Mouse (Mus musculus) cerebellum, adult 11-12 months (tissue): Measurements from ENCODE around the gene Med27.

Source experiments
- DNase-seq: peaks from one replicate; pipeline ENCODE4 v3.0.0; 2022

Med27 gene

DNA sequence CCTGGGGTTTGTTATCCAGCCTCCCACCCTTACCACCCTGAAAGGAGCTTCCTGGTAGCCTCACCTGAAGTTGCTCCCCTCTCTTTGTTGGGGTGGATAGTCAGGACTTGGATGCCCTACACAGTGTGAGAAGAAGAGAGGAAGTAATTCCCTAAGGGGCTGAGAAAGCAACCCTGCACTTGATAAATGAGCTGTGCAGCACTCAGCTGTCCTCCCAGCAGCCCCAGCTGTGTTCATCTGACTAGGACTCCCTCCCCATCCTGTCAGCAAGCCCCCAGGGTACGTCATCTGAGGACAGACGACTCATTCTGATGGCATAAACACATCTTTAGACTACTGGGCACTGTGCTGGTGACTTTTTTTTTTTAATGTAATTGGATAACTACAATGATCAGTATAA, 127.3 kb downstream of the Med27 start:
- DNase-seq = no peak

DNA sequence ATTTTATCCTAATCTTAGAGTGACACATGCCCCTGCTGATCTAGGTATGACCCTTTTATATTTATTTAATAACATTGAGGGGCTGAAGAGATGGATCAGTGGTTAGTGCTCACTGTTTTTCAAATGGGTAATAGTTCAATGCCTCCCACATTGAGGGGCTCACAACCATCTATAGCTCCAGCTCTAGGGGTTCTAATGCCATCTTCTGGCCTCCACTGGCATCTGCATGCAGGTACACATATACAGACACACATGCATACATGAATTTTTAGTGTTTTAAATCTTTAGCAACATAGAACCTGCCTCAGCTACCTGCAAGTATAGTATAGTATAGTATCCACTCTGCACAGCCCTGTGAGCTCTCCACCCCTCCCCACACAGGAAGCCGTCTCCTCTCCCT, 130.1 kb downstream of the Med27 start:
- DNase-seq = no peak

DNA sequence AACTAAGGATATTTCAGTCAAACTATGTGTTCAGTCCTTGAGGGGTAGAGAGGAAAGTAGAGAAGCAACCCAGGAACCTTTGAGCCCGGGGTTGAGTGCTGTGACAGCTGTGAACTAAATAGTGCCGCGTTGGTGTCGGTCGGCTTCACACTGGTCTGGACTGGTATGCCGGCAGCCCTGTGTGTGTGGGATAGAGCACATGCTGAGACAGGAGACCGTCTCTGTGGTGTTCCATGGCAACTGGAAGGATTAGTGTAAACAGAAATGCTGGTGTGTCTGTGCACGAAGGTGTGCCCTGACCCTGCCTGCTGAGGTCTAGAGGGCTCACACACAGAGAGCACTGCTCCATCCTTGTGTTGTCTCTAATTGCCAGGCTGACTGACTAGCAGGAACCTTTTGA, 135.2 kb downstream of the Med27 start:
- no peak for DNase-seq

- no peak for DNase-seq
These were observed 136.5 kb downstream of the Med27 start for GRCm38 (mm10) chr2:29482979-29483718.

DNA sequence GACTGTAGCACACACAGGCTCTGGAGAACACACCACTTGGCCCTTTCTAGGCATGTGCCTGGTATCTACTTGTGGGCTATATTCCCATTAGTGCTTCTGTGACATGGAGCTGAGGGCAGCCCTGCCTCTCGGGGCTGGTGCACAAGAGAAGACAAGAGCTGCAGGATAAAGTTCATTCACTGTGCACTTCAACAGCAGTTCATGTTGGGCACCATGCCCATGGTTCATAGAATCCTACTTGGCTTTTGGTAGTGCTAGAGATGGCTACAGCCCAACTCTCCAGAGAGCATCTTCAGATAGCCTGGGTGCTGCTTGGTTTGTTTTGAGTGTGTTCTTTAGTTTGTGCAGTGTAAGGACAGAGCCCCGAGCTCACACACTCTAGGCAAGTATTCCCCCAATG, 138.9 kb downstream of the Med27 start:
- DNase-seq = no peak

GRCm38 (mm10) chr2:29486491-29486890, 139.9 kb downstream of the Med27 start:
- no peak for DNase-seq

DNA sequence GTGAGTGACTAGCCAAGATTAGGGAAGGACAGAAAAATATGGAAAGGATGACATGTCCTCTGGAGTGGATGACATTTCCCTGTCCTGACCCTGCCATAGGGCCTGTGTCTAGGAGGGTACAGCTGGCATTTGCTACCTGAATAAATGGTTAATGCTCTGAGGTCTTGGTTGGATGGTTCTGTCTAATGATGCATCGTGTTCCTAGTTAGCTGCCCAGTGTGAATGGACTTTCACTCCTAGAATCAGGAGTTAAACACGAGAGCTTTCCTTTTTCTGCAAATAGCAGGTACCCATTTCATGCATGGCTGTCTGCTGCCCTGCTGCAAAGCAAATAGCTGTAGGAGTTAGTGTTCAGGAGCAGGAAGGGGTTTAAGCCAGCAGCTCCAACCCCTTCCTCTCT, 141.0 kb downstream of the Med27 start:
- no peak for DNase-seq

- DNase-seq = no peak
These were observed 142.0 kb downstream of the Med27 start for GRCm38 (mm10) chr2:29488379-29489236.

DNA sequence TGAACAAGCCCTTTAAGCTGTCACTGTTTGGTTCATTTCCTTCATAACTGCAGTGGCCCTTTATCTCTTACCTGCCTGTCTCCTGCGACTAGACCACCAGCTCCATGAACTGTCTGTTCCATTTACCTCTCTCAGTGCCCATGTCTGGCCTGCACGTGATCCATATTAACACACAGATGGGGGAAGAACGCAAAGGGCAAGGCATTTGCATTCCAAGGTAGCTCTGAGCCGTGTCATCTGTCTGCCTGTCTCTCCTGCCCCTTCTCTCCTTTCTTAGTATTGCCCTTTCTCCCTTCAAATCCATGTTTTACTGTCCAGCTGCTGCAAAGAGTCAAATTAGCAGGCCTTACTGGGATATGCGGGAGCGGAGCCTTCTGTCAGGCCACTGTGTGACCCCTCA, 145.0 kb downstream of the Med27 start:
- DNase-seq = no peak

- peak; percentile 24 for DNase-seq
These were observed 146.9 kb downstream of the Med27 start for GRCm38 (mm10) chr2:29493396-29494031.

DNA sequence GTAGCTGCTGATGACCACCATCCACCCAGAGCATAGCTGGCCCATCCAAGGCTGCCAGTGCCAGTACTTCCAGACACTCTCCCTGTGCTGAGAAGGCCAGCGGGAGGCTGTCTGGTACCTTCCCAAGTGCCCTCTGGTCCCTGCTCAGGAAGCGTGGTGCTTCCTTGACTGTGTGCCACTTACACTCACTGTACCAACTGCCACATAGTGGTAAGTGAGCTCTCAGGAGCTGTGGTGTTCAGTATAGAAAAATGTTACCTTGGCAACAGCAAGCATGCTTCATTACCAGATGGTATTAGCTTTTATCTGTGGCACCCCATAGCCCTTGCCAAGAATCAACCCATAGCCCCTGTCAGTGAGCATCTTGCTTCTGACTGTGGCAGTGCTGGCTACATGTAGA, 148.7 kb downstream of the Med27 start:
- peak; percentile 55 for DNase-seq

GRCm38 (mm10) chr2:29500601-29501350, 154.2 kb downstream of the Med27 start:
- no peak for DNase-seq

GRCm38 (mm10) chr2:29501381-29501780, 154.8 kb downstream of the Med27 start:
- DNase-seq = no peak

GRCm38 (mm10) chr2:29504848-29505247, 158.2 kb downstream of the Med27 start:
- DNase-seq = no peak

GRCm38 (mm10) chr2:29506411-29506810, 159.8 kb downstream of the Med27 start:
- no peak for DNase-seq

- DNase-seq = no peak
These were observed 166.5 kb downstream of the Med27 start for GRCm38 (mm10) chr2:29513131-29513530.

DNA sequence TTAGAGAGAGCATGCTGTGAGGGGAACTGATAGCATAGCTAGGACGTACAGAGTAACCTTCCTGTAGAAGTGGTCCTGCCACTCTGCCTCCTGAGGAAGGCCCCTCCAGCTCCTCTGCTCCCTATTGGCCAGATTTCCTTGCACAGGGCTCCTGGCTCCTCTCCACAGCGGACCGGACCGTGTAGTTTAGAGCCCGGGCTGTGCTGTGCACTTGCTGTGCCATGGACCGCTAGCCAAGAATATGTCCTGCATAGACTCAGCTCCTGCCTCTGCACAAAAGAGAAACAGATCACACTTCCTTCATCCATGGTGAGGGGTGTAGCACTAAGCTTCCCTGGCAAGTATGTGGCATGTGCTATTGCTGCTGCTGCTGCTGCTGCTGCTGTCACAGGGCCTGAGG, 168.2 kb downstream of the Med27 start:
- DNase-seq = no peak

- DNase-seq = peak; percentile 81
These were observed 169.3 kb downstream of the Med27 start for GRCm38 (mm10) chr2:29515831-29516447.

DNA sequence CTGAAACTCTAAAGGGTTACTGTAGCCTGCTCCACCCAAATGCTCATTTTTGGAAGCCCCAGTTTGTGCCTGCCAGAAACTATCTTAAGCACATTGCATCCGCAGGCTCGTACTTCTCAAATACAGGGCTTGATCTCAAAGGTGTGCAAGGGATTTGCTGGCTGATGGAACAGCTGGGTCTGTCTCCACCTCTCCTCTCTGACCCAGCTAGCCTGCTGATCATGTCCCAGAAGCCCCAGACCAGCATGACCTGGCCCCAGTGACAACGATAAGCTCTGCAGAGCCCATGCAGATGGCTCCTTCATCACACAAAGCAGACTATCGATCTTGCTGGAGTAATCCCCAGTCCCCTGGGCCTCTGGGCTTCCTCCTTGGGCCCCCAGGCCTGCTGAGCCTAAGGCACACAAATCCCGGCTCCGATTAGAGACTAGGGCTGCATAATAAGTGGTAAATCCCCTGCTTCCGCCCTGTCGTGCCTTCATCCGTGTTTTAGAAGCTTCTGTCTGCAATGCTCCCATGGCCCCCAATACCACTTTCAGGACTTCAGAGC, 170.1 kb downstream of the Med27 start:
- DNase-seq = no peak

GRCm38 (mm10) chr2:29519402-29519801, 172.8 kb downstream of the Med27 start:
- peak; percentile 49 for DNase-seq

DNA sequence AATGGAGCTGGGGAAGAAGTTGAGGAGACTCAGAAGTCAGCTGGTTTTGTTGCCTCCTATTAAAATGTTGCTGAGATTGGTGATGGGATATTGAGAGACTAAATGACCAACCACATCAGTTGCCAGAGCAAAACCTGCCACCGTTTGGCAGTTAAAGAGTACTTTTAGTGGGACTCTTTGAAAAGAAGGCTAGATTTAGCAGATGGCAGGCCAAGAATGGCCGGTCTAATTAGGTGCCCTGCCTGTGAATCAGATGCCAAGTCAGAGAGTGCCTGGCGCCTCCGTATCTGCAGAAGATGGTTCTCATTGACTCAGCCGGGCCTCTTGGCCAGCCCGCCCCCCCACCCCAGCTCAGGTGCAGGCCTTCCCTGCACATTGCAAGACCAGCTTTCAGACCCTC, 173.6 kb downstream of the Med27 start:
- peak; percentile 28 for DNase-seq

DNA sequence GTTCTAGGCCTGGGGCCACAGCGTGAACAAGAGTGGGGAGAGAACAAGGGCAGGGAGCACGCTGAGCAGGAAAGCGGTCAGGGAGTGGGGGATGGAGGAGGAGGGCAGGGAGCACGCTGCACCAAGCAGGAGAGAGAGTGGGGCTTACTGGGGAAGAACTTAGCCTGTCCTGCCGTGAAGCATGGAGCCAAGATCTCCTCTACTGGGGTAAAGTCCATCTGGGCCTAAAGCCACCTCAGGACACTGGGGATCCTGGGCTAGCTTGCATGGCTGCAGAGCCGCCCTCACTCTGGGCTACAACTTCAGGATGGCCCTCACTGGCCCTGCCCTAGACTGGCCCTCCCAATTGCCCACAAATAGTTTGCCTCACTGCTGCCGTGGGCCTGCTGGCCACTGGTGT, 174.9 kb downstream of the Med27 start:
- no peak for DNase-seq
